26 mouse cellular contexts compared by ENCODE assay signal in genomic region chr1:137996041-137996440, GRCm38 (mm10).
DNase-seq lines count a peak whose midpoint lies in the region; ATAC-seq and TF ChIP-seq lines count a peak whose summit lies in the region.
"Had no signal": no experiment of that assay in that cellular context is flagged by ENCODE, and none has a peak within 500 bp of the region (broad histone marks: within the 10 kb centered on the region; RNA-seq: fewer than 3 reads in every experiment).

No protein-coding gene starts in this region.

- peaks cover 2% of the 10 kb centered on the region for H3K27me3 ChIP-seq in megakaryocyte, embryonic 14.5 days (replicated peaks)
- H3K27me3 ChIP-seq in intestine, embryonic 16.5 days (replicated peaks; ENCODE audit: control insufficient read depth, insufficient read depth, low read length) = no peaks in the 10 kb centered on the region
- H3K27me3 ChIP-seq: CH12.LX; embryonic facial prominence, embryonic 13.5 days; embryonic facial prominence, embryonic 15.5 days; forebrain, embryonic 12.5 days had no signal

- no peak overlapping the region for H3K27ac ChIP-seq in intestine, embryonic 16.5 days (ENCODE audit: low read length)
- H3K27ac ChIP-seq in layer of hippocampus, adult 2 months = no peak overlapping the region
- H3K27ac ChIP-seq: embryonic facial prominence, embryonic 13.5 days; embryonic facial prominence, embryonic 15.5 days; forebrain, embryonic 10.5 days; forebrain, embryonic 12.5 days had no signal

- DNase-seq in Muller cell, postnatal 12 days (ENCODE audit: inconsistent ontology term) = no peak
- no peak for DNase-seq in layer of hippocampus, adult 2 months (ENCODE audit: low spot score in 2 of 2)
- DNase-seq: adrenal gland, adult 2 months; adrenal gland, postnatal 10 days; adrenal gland, postnatal 25 days; B cell, adult 2 months; cerebellum, adult 11 months; cerebellum, adult 18-20 months; cerebellum, adult 8-10 months; cerebellum, adult 9-11 months; cerebellum, postnatal 14 days; cerebellum, postnatal 36 days; embryo, embryonic 11 days had no signal

- ATAC-seq in megakaryocyte, adult 5-6 weeks (ENCODE audit: poor library complexity, severe bottlenecking) = no peak
- ATAC-seq in intestine, embryonic 16.5 days = peak; percentile 94
- ATAC-seq: CD4-positive, CD25-positive, alpha-beta regulatory T cell, adult 4 months; forebrain, embryonic 14.5 days; forebrain, embryonic 16.5 days had no signal

- no peak overlapping the region for H3K4me2 ChIP-seq in intestine, embryonic 16.5 days (ENCODE audit: low read depth, low read length)
- H3K4me2 ChIP-seq: embryonic facial prominence, embryonic 13.5 days; embryonic facial prominence, embryonic 15.5 days; forebrain, embryonic 12.5 days had no signal

- no peak overlapping the region for H3K9ac ChIP-seq in intestine, embryonic 16.5 days (ENCODE audit: low read depth, low read length)
- H3K9ac ChIP-seq: embryonic facial prominence, embryonic 13.5 days; embryonic facial prominence, embryonic 15.5 days; forebrain, embryonic 12.5 days had no signal

- H3K4me1 ChIP-seq in megakaryocyte, embryonic 14.5 days = peaks cover 11% of the 10 kb centered on the region
- H3K4me1 ChIP-seq in intestine, embryonic 16.5 days (ENCODE audit: control insufficient read depth, insufficient read depth, low read length) = no peaks in the 10 kb centered on the region
- H3K4me1 ChIP-seq: embryonic facial prominence, embryonic 13.5 days; embryonic facial prominence, embryonic 15.5 days; forebrain, embryonic 10.5 days; forebrain, embryonic 12.5 days had no signal

- peak overlapping the region; percentile 44 for H3K4me3 ChIP-seq in megakaryocyte, embryonic 14.5 days (replicated peaks)
- no peak overlapping the region for H3K4me3 ChIP-seq in intestine, embryonic 16.5 days (ENCODE audit: low read length)
- H3K4me3 ChIP-seq in layer of hippocampus, adult 2 months = no peak overlapping the region
- H3K4me3 ChIP-seq: embryonic facial prominence, embryonic 13.5 days; embryonic facial prominence, embryonic 15.5 days; erythroblast, embryonic 14.5 days; forebrain, embryonic 10.5 days; forebrain, embryonic 12.5 days had no signal

- H3K9me3 ChIP-seq in megakaryocyte, embryonic 14.5 days = no peaks in the 10 kb centered on the region
- no peaks in the 10 kb centered on the region for H3K9me3 ChIP-seq in intestine, embryonic 16.5 days (ENCODE audit: control insufficient read depth, low read length)
- H3K9me3 ChIP-seq: embryonic facial prominence, embryonic 13.5 days; embryonic facial prominence, embryonic 15.5 days; forebrain, embryonic 10.5 days; forebrain, embryonic 12.5 days had no signal

- H3K36me3 ChIP-seq in megakaryocyte, embryonic 14.5 days (replicated peaks; ENCODE audit: low read length) = no peaks in the 10 kb centered on the region
- H3K36me3 ChIP-seq in intestine, embryonic 16.5 days (ENCODE audit: control insufficient read depth, insufficient read depth, low read length) = no peaks in the 10 kb centered on the region
- H3K36me3 ChIP-seq: embryonic facial prominence, embryonic 13.5 days; embryonic facial prominence, embryonic 15.5 days; forebrain, embryonic 10.5 days; forebrain, embryonic 12.5 days; G1E had no signal

- TF ChIP-seq CTCF in layer of hippocampus, adult 2 months (conservative IDR thresholded peaks at IDR 0.05) = no peak

- WGBS in intestine, embryonic 16.5 days = 83% methylated on average over 2 of the region's 2 CpGs
